Mouse (Mus musculus): ENCODE measurements around the gene Hip1r.

DNA sequence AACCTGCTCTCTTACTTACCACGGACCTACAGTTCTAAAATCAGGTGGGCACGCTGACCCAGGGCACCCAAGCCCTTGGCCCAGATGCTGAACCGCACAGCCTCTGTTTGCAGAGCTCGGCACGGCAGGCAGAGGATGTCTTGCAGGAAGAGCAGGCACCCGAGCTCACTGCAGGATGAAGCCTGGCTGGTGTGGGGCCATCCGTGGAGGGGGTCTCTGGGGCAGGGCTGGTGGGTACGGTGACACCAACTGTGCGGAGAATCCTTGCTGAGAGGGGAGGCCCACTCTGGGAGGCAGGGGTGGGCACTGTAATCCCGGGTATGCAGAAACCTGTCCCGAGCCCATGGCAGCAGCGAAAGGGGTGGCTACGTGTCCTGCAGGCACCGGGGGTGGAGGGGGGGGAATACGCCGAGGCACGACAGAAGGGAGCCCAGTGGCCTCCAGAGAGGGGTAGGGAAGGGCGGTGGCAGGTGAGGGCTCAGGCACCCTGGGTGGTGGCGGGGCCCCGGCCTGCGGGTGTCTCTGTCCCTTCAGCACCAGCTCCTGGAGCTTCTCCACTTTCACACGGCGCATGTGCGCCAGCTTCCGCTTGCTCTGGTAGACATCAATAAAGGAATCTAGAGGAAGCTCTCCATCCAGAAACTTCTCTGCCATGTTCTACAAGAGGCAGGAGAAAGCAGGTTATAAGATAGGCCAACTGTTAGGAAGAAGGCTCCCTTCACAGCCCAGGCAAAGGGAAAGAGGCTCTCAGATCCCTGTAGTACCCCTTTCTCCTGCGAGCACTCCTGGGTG, 32.9 kb downstream of the Hip1r start:
- TF ChIP-seq CTCF (conservative IDR thresholded peaks at IDR 0.05; ENCODE audit: insufficient read depth, insufficient read length, low read depth, low read length) (no peak), POLR2A (IDR thresholded peaks at IDR 0.05; ENCODE audit: low read depth, low read length) (no peak)
